Mouse (Mus musculus): ENCODE results near the gene Ppm1l.
A peak's percentile ranks its signal among the peaks of the same experiment; 100 is the strongest.

- TF ChIP-seq POLR2A (IDR thresholded peaks at IDR 0.05; ENCODE audit: borderline replicate concordance, extremely low read depth, insufficient read depth, insufficient read length, poor library complexity, severe bottlenecking) (peak; percentile 99), CTCF (IDR thresholded peaks at IDR 0.05; ENCODE audit: borderline replicate concordance, extremely low read depth, insufficient read depth, insufficient read length) (no peak)
Observed at GRCm38 (mm10) chr3:69316391-69317195, at the start of gene Ppm1l.

Data from brain, embryonic 14.5 days (tissue).